Mouse (Mus musculus) heart, postnatal 0 days (tissue): ENCODE results near the gene Angel2. TPM values are rescaled to one million over a fixed set of nuclear protein-coding genes. Genes with fewer than 3 reads are reported as not detected.

Experiments used
- ATAC-seq: fragments of 200-750 bp; cut with Nextera tagmentation; 2 replicates; pipeline ENCODE4 v1.8.0; 2017; ENCODE audit warnings: low read depth, moderate number of reproducible peaks, moderate library complexity; ENCODE audit not compliant: insufficient read depth
- DNase-seq: peaks from one replicate; pipeline ENCODE4 v3.0.0-alpha.2; 2016; ENCODE audit warnings: low spot score
- H3K27ac ChIP-seq: fragments of 300-500 bp; sonication (generic); 2 replicates; pipeline ENCODE4 v1.5.1; 2014; ENCODE audit warnings: low read depth, mild to moderate bottlenecking
- H3K27me3 ChIP-seq: fragments of 300-500 bp; sonication (generic); 2 replicates; pipeline ENCODE4 v1.6.1; 2014; ENCODE audit warnings: low read length, mixed read lengths; ENCODE audit not compliant: control insufficient read depth, insufficient read depth
- H3K36me3 ChIP-seq: fragments of 300-500 bp; sonication (generic); replicated peaks from 2 replicates; pipeline ENCODE4 v1.6.1; 2014; ENCODE audit warnings: low read length, mixed read lengths; ENCODE audit not compliant: control insufficient read depth, insufficient read depth
- H3K4me1 ChIP-seq: fragments of 300-500 bp; sonication (generic); 2 replicates; pipeline ENCODE4 v1.6.1; 2014; ENCODE audit warnings: antibody characterized with exemption; ENCODE audit not compliant: control insufficient read depth, insufficient read depth
- H3K4me2 ChIP-seq: fragments of 300-500 bp; sonication (generic); 2 replicates; pipeline ENCODE4 v1.6.1; 2014; ENCODE audit warnings: low read depth, mild to moderate bottlenecking, low read length, moderate library complexity
- H3K4me3 ChIP-seq: fragments of 300-500 bp; sonication (generic); 2 replicates; pipeline ENCODE4 v1.5.1; 2014; ENCODE audit warnings: low read depth, low read length
- H3K9ac ChIP-seq: fragments of 300-500 bp; sonication (generic); replicated peaks from 2 replicates; pipeline ENCODE4 v1.6.1; 2014; ENCODE audit warnings: low read depth, low read length, mixed read lengths
- H3K9me3 ChIP-seq: fragments of 300-500 bp; sonication (generic); replicated peaks from 2 replicates; pipeline ENCODE4 v1.6.1; 2016; ENCODE audit warnings: low read length; ENCODE audit not compliant: control insufficient read depth
- CTCF ChIP-seq: IDR thresholded peaks from 2 replicates; pipeline ENCODE4 v1.5.1; 2016; ENCODE audit warnings: antibody characterized with exemption, control low read depth, low read depth
- EP300 ChIP-seq: IDR thresholded peaks from 2 replicates; pipeline ENCODE4 v1.6.1; 2016; ENCODE audit warnings: antibody characterized with exemption, low read depth
- WGBS: fragments of 180-500 bp; shearing (Covaris S2); extraction: QIAGEN DNeasy Blood & Tissue Kit; methylation state at CpG from one replicate; pipeline ENCODE4 v1.1.7; 2014; 5-methylcytosine and 5-hydroxymethylcytosine counted together
- polyA plus RNA-seq: library from polyadenylated mRNA; unstranded; fragments of >200 nt; fragmentation: Nextera tagmentation; extraction: Ambion mirVana; gene quantifications from 2 replicates; pipeline ENCODE4 v1.2.1, GENCODE M21; 2015
- total RNA-seq: library from RNA; depleted of rRNA; stranded (reverse); fragments of >200 nt; gene quantifications from 2 replicates; pipeline ENCODE4 v1.2.3, GENCODE M21; 2014; ENCODE audit warnings: low replicate concordance

Angel2 gene
- total and polyA plus RNA-seq, 2 experiments from 2014 or later, result 23.8 to 25.1 TPM

DNA sequence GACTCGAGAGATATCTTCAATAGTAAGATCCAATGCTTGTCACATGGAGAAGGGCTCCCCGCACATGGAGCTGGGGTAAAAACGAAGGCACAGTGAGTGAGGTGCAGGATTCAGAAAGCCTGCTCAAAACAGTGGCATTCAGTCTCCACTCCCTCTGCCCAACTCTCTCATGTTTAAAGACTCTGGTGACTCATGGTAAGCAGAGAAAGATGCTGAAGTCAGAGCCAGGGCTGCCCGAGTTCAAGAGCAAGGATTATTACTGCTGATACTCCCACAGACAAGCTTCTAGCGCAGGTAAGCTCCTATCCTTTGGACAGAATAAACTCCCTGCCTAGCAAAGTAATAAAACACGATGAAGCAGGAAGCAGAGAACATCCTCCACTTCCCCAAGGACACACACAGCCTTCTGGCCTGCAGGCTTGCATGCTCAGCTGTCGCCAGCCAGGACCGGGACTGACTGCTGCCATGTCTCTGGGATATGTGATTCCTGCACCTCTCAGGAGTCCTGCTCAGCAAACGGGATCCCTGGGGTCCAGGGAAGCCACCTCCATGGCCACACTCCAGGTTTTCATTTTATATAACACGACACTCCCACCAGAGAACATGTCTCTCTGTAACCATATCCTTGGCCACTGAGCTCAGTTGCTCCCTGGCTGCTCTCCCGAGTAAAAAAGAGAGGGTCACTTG is 52.1 kb downstream of the Angel2 start:
- Histone ChIP-seq H3K4me3 (peak overlapping the region; percentile 61), H3K36me3 (0 out of 2 replicates have a peak, but pooled peaks cover 4% of the 10 kb centered on the region), H3K9me3 (no peaks in the 10 kb centered on the region), H3K27me3 (no peaks in the 10 kb centered on the region), H3K27ac (peak overlapping the region; percentile 1; the same call in 1 of the 2 replicates), H3K4me1 (peaks cover 29% of the 10 kb centered on the region), H3K9ac (no peak overlapping the region), H3K4me2 (peak overlapping the region; percentile 97)
- DNase-seq (no peak), ATAC-seq (no peak)
- WGBS, result 22% methylated on average over 11 of the region's 11 CpGs
- TF ChIP-seq CTCF (no peak), EP300 (no peak)

DNA sequence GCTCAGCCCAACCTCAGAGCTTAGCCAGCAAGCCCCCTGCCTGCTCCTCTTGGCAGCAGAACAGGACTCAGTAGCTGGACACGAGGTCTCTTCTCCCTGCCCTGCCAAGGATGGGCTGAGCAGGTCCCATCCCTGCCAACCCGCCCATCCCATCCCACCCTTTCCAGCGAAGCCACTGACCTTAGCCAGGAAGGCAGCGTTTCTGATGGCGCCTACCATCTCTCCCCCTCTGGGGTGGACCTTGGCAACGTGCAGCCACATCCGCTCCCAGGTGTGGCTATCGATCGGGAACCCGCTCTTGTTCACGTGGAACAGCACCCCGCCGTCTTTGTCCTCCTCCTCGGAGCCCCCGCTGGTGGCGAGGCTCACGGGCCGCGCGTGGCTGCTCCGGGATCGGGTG is 53.1 kb downstream of the Angel2 start:
- DNase-seq (no peak), ATAC-seq (no peak)
- TF ChIP-seq CTCF (no peak), EP300 (no peak)
- H3K9ac ChIP-seq, result peak overlapping the region; percentile 78
- H3K36me3 ChIP-seq, result 0 out of 2 replicates have a peak, but pooled peaks cover 4% of the 10 kb centered on the region
- H3K27ac ChIP-seq, result peak overlapping the region; percentile 90
- H3K4me1 ChIP-seq, result peaks cover 22% of the 10 kb centered on the region
- peak overlapping the region; percentile 61 for H3K4me3 ChIP-seq
- no peaks in the 10 kb centered on the region for H3K27me3 ChIP-seq
- H3K4me2 ChIP-seq, result peak overlapping the region; percentile 97
- WGBS, result 1% methylated on average over 22 of the region's 22 CpGs
- no peaks in the 10 kb centered on the region for H3K9me3 ChIP-seq

DNA sequence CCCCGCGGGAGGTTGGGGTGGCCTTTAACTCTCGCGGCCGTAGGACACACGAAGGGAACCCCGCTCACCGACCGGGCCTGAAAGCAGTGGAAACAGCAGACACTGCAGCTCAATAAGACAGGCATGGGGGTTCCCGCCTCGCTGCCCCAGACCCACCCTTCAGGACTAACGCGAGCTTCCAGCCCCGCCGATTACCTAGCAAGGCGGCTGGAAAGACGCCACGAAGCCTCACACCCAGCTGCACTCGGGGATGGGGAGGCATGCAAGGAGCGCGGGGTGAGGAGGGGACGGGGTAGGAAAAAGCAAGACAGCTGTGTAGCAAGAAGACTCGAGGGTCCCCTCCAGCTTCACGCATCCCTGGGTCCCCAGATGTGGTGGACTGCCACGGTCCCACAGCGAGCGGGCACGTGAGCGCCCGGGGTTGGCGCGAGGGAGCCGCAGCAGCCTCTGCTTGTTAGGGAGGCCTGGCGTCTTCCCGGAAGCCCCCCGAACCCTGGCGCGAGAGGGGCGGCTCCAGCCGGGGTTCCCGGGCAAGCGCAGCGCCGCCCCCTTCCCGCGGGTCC is 53.7 kb downstream of the Angel2 start:
- Histone ChIP-seq H3K4me2 (peak overlapping the region; percentile 97), H3K4me1 (peaks cover 16% of the 10 kb centered on the region), H3K4me3 (peak overlapping the region; percentile 61), H3K27me3 (no peaks in the 10 kb centered on the region), H3K9me3 (no peaks in the 10 kb centered on the region), H3K9ac (peak overlapping the region; percentile 78), H3K27ac (peak overlapping the region; percentile 90), H3K36me3 (0 out of 2 replicates have a peak, but pooled peaks cover 4% of the 10 kb centered on the region)
- TF ChIP-seq CTCF (no peak), EP300 (no peak)
- DNase-seq (no peak), ATAC-seq (peak; percentile 18)
- WGBS, result under 1% methylated on average over 44 of the region's 46 CpGs

DNA sequence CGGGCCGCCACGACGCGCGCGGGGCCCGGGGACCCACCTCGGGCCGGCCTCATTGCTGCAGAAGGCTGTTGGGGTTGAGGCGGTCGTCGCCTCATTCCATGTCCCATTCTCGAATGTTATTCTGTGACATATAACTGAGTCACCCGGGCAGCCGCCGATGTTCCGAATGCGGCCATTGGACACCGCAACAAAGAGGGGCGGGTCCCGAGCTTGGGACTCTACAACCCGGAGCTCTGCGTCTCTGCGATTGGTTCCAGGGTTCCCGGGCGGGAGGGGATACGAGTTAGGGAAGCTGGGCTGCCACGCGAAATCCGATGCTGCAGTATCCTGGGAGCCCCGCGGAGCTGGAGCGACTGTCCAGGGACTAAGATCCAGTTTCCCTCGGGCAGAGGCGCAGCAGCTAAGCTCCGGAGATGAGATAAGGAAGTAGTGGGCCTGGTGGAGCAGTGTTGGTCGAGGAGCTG is 54.2 kb downstream of the Angel2 start, which contains the start of gene Vash2:
Vash2 (minus strand) TSS at position 197 of the 464 bp plus-strand sequence.
- Histone ChIP-seq H3K4me2 (peak within 1 kb of the TSS; percentile 97), H3K36me3 (no peaks in the 10 kb centered on the region), H3K9ac (peak within 1 kb of the TSS; percentile 78), H3K4me1 (peaks cover 16% of the 10 kb centered on the region), H3K27ac (peak within 1 kb of the TSS; percentile 90), H3K27me3 (no peaks in the 10 kb centered on the region), H3K4me3 (peak within 1 kb of the TSS; percentile 61), H3K9me3 (no peaks in the 10 kb centered on the region)
- DNase-seq (peak; percentile 87), ATAC-seq (peak; percentile 96)
- TF ChIP-seq EP300 (no peak), CTCF (no peak)
- under 1% methylated on average over 38 of the region's 38 CpGs for WGBS

DNA sequence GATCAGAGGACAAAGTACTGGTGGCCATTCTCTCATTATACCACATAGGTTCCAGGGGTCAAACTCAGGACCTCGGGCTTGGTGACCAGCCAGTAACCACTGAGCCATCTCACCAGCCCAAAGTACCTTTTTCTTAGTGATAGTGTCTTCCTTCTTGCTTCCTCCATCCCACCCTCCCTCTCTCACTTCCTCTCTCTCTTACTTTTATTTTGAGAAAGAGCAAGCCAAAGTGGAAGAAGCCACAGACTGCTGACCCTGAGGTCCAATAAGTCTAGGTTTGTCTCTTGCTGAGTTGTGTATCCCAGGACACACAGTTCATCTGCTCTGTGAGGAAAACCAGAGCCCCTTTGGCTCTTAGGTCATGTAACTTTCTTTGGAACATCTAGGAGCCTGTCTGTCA is 55.6 kb downstream of the Angel2 start:
- 90% methylated on average over 1 of the region's 1 CpGs for WGBS
- H3K9me3 ChIP-seq, result no peaks in the 10 kb centered on the region
- DNase-seq, result no peak
- ATAC-seq, result no peak
- no peak overlapping the region for H3K4me2 ChIP-seq
- no peaks in the 10 kb centered on the region for H3K36me3 ChIP-seq
- H3K27ac ChIP-seq, result no peak overlapping the region
- H3K9ac ChIP-seq, result no peak overlapping the region
- TF ChIP-seq CTCF (no peak), EP300 (no peak)
- peaks cover 16% of the 10 kb centered on the region for H3K4me1 ChIP-seq
- H3K4me3 ChIP-seq, result no peak overlapping the region
- no peaks in the 10 kb centered on the region for H3K27me3 ChIP-seq
